Mouse (Mus musculus) ES-E14 (cell line): Measurements from ENCODE around the gene Plxdc2.

Experiments used
- CHD2 ChIP-seq: IDR thresholded peaks from 2 replicates; pipeline ENCODE4 v1.6.1; 2014; ENCODE audit warnings: mild to moderate bottlenecking, low read depth, low read length, inconsistent platforms
- HCFC1 ChIP-seq: IDR thresholded peaks from 2 replicates; pipeline ENCODE4 v1.6.1; 2012; ENCODE audit warnings: low read length, inconsistent platforms, borderline replicate concordance; ENCODE audit not compliant: insufficient read depth
- MAFK ChIP-seq: IDR thresholded peaks from 2 replicates; pipeline ENCODE4 v1.6.1; 2014; ENCODE audit warnings: mild to moderate bottlenecking, low read depth, low read length, inconsistent platforms; ENCODE audit not compliant: insufficient read depth
- ZC3H11A ChIP-seq: IDR thresholded peaks from 2 replicates; pipeline ENCODE4 v1.6.1; 2012; ENCODE audit warnings: low read depth, mild to moderate bottlenecking, inconsistent platforms, low read length, borderline replicate concordance
- ZNF384 ChIP-seq: IDR thresholded peaks from 2 replicates; pipeline ENCODE4 v1.6.1; 2012; ENCODE audit warnings: low read depth, low read length, inconsistent platforms

- no peak for TF ChIP-seq ZC3H11A
- no peak for TF ChIP-seq HCFC1
- no peak for TF ChIP-seq MAFK
- no peak for TF ChIP-seq ZNF384
- no peak for TF ChIP-seq CHD2
These were observed 95.5 kb downstream of the Plxdc2 start for GRCm38 (mm10) chr2:16451666-16452009.
